Mouse (Mus musculus) liver, postnatal 0 days (tissue): ENCODE results near the gene C1qc. TPM values are rescaled to one million over a fixed set of nuclear protein-coding genes. Genes with fewer than 3 reads are reported as not detected.

ENCODE experiments used
- ATAC-seq: fragments of 200-750 bp; cut with Nextera tagmentation; 2 replicates; pipeline ENCODE4 v1.8.0; 2017; ENCODE audit warnings: mild to moderate bottlenecking, moderate library complexity
- DNase-seq: peaks from one replicate; pipeline ENCODE4 v3.0.0-alpha.2; 2016
- H3K27ac ChIP-seq: fragments of 300-500 bp; sonication (generic); 2 replicates; pipeline ENCODE4 v1.5.1; 2014; ENCODE audit warnings: antibody characterized with exemption, moderate library complexity, mild to moderate bottlenecking, low read depth
- H3K27me3 ChIP-seq: fragments of 300-500 bp; sonication (generic); 2 replicates; pipeline ENCODE4 v1.6.1; 2014; ENCODE audit warnings: low read length, control low read depth, mixed read lengths; ENCODE audit not compliant: insufficient read depth
- H3K36me3 ChIP-seq: fragments of 300-500 bp; sonication (generic); replicated peaks from 2 replicates; pipeline ENCODE4 v1.6.1; 2014; ENCODE audit warnings: mild to moderate bottlenecking, control low read depth, low read length, moderate library complexity, mixed read lengths; ENCODE audit not compliant: insufficient read depth
- H3K4me1 ChIP-seq: fragments of 300-500 bp; sonication (generic); 2 replicates; pipeline ENCODE4 v1.6.1; 2014; ENCODE audit warnings: antibody characterized with exemption, mild to moderate bottlenecking, control low read depth; ENCODE audit not compliant: insufficient read depth
- H3K4me2 ChIP-seq: fragments of 300-500 bp; sonication (generic); 2 replicates; pipeline ENCODE4 v1.6.1; 2014; ENCODE audit warnings: low read depth, mild to moderate bottlenecking, low read length, moderate library complexity, mixed read lengths
- H3K4me3 ChIP-seq: fragments of 300-500 bp; sonication (generic); 2 replicates; pipeline ENCODE4 v1.5.1; 2014; ENCODE audit warnings: low read depth, low read length
- H3K9ac ChIP-seq: fragments of 300-500 bp; sonication (generic); replicated peaks from 2 replicates; pipeline ENCODE4 v1.6.1; 2014; ENCODE audit warnings: mild to moderate bottlenecking, moderate library complexity
- H3K9me3 ChIP-seq: fragments of 300-500 bp; sonication (generic); 2 replicates; pipeline ENCODE4 v1.6.1; 2016; ENCODE audit warnings: mild to moderate bottlenecking, control low read depth, low read length, mixed read lengths
- CTCF ChIP-seq: sonication (generic); IDR thresholded peaks from 2 replicates; pipeline ENCODE4 v1.5.1; 2016; ENCODE audit warnings: antibody characterized with exemption, low read depth
- EP300 ChIP-seq: IDR thresholded peaks from 2 replicates; pipeline ENCODE4 v1.6.1; 2016; ENCODE audit warnings: antibody characterized with exemption, low read depth, mild to moderate bottlenecking
- WGBS: fragments of 180-500 bp; shearing (Covaris S2); extraction: QIAGEN DNeasy Blood & Tissue Kit; methylation state at CpG from one replicate; pipeline ENCODE4 v1.1.7; 2014; ENCODE audit not compliant: insufficient replicate concordance; 5-methylcytosine and 5-hydroxymethylcytosine counted together
- polyA plus RNA-seq: library from polyadenylated mRNA; unstranded; fragments of >200 nt; fragmentation: Nextera tagmentation; extraction: Ambion mirVana; gene quantifications from 2 replicates; pipeline ENCODE4 v1.2.1, GENCODE M21; 2015

Gene C1qc
- polyA plus RNA-seq, 1 experiment from 2014 or later, result 122 TPM

DNA sequence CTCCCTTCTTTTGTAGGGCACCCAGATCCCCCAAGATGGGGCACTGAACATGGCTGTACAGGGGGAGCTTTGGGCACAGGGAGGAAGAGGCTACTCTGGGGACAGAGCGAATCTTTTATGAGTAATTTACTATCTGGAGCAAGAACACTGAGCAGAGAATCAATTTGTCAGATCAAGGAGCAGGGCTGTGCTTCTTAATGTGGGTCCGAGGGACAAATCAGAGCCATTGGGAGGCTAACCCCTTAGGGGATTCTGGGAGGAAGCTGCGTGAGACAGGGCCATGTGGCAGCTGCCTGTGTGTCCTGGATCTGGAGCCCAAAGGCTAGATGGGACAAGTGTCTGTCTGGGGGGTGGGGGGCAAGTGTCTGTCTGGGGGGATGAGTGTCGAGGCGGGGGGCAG, 27.3 kb downstream of the C1qc start:
- TF ChIP-seq EP300 (no peak), CTCF (no peak)
- Histone ChIP-seq H3K4me2 (no peak overlapping the region), H3K36me3 (no peaks in the 10 kb centered on the region), H3K4me3 (no peak overlapping the region), H3K9me3 (no peaks in the 10 kb centered on the region), H3K27me3 (peaks cover 14% of the 10 kb centered on the region; the same call in 1 of the 2 replicates), H3K27ac (no peak overlapping the region), H3K9ac (no peak overlapping the region), H3K4me1 (no peaks in the 10 kb centered on the region)
- ATAC-seq (no peak), DNase-seq (no peak)
- 67% methylated on average over 5 of the region's 5 CpGs for WGBS

DNA sequence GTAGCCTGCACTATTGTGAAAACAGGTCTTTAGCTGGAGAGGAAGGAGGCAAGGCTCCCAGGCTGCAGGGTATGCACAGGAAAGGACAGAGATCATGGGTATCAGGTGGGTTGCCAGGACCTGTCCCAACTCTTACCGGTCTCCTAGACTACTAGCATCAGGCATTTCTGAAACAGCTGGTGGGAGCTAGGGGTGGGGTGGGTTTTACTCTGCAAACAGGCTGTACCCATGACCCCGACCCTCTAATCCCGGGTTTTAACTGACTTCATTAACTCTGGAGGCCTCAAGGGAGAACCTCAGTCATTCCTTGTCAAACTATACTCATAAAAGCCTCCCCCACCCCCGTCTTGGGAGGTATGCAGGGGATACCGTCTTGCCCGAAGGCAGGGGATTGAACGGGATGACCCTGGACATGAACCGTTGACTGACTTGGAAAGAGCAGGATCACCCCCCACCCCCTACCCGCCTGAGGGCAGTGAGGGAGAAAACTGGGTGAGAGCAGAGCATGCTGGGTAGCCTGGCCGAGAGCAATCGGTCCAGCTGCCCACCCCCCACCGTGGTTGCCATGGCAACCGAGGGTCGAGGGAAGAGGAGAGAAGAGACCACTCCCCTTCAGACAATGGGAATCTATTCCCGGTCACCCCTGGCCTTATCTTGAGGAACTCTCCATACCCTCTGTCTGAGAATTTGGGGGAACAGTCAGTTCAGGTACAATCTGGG, 28.0 kb downstream of the C1qc start:
- Histone ChIP-seq H3K36me3 (no peaks in the 10 kb centered on the region), H3K4me1 (no peaks in the 10 kb centered on the region), H3K9me3 (no peaks in the 10 kb centered on the region), H3K4me2 (no peak overlapping the region), H3K27ac (no peak overlapping the region), H3K9ac (no peak overlapping the region), H3K4me3 (no peak overlapping the region), H3K27me3 (peaks cover 14% of the 10 kb centered on the region; the same call in 1 of the 2 replicates)
- no peak for ATAC-seq
- TF ChIP-seq EP300 (no peak), CTCF (no peak)
- WGBS, result 28% methylated on average over 15 of the region's 15 CpGs
- no peak for DNase-seq

DNA sequence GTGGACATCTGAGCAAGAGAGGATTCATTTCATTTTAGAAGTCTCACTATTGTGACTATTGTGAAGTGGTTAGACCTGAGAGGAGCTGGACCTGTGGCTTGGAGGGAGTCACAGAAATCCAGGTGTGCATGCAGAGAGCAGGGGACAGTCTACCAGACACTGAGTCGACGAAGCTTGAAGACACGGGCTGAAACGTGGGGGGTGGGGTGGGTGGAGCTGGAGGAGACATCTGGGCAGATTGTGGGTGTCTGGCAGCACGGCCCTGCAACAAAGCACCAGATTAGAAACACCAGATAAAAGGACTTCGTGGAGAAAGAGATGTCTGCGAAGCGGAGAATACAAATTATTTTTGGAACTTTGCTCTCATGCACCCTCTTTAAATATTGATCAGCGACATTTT, 29.3 kb downstream of the C1qc start:
- no peak for TF ChIP-seq CTCF
- no peak for TF ChIP-seq EP300
- H3K27me3 ChIP-seq, result peaks cover 14% of the 10 kb centered on the region; the same call in 1 of the 2 replicates
- no peak overlapping the region for H3K9ac ChIP-seq
- no peaks in the 10 kb centered on the region for H3K9me3 ChIP-seq
- no peak overlapping the region for H3K27ac ChIP-seq
- H3K4me1 ChIP-seq, result no peaks in the 10 kb centered on the region
- ATAC-seq (no peak), DNase-seq (no peak)
- WGBS, result 37% methylated on average over 9 of the region's 9 CpGs
- no peaks in the 10 kb centered on the region for H3K36me3 ChIP-seq
- H3K4me2 ChIP-seq, result no peak overlapping the region
- H3K4me3 ChIP-seq, result no peak overlapping the region

DNA sequence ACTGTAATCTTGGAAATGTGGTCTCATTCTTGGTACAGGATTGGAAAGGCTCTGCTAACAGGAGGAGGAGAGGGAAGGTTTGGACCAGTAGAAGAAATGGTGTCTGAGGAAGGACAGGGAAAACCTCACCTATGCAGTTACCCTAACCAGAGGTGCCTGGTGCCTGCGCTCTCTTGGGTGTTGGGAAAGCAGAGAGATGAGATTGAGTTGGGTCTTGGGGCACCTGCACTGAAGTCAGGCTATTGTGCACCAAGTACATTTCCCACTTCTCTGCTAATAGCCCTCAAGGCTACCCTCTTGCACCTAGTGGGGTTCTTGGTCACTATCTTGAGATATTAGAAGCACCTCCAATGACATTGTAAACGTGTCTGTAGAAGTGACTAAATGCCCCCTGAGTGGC, 30.5 kb downstream of the C1qc start:
- no peak overlapping the region for H3K4me2 ChIP-seq
- H3K9ac ChIP-seq, result no peak overlapping the region
- no peaks in the 10 kb centered on the region for H3K36me3 ChIP-seq
- peaks cover 14% of the 10 kb centered on the region; the same call in 1 of the 2 replicates for H3K27me3 ChIP-seq
- no peak overlapping the region for H3K27ac ChIP-seq
- H3K4me3 ChIP-seq, result no peak overlapping the region
- no peak for DNase-seq
- H3K9me3 ChIP-seq, result no peaks in the 10 kb centered on the region
- H3K4me1 ChIP-seq, result no peaks in the 10 kb centered on the region
- no peak for ATAC-seq
- TF ChIP-seq CTCF, result no peak
- TF ChIP-seq EP300, result no peak
- WGBS, result 70% methylated on average over 2 of the region's 2 CpGs

DNA sequence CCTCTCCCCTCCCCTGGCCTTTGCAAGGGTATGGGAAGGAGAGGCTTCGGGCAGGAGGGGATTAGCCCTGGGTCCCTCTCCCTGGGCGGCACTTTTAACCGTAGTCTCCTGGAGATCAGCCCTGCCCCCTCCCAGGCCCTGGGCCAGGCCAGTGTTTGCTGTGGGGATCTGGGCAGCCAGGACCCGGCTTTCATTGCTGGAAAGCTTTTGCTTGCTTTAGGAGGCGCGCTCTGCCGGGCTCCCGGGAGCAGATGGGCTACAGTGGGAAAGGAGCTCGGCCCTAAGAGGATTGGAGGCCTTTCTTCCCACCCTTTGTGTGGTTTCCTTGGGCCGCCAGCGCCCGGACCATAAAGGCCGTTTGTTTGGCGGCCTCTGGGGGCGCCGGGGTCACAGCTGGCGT, 31.1 kb downstream of the C1qc start:
- Histone ChIP-seq H3K9ac (no peak overlapping the region), H3K36me3 (no peaks in the 10 kb centered on the region), H3K9me3 (no peaks in the 10 kb centered on the region), H3K4me3 (no peak overlapping the region), H3K4me1 (no peaks in the 10 kb centered on the region), H3K27me3 (peaks cover 14% of the 10 kb centered on the region; the same call in 1 of the 2 replicates), H3K27ac (no peak overlapping the region), H3K4me2 (no peak overlapping the region)
- no peak for TF ChIP-seq CTCF
- TF ChIP-seq EP300, result no peak
- ATAC-seq (no peak), DNase-seq (no peak)
- WGBS, result 18% methylated on average over 16 of the region's 17 CpGs

DNA sequence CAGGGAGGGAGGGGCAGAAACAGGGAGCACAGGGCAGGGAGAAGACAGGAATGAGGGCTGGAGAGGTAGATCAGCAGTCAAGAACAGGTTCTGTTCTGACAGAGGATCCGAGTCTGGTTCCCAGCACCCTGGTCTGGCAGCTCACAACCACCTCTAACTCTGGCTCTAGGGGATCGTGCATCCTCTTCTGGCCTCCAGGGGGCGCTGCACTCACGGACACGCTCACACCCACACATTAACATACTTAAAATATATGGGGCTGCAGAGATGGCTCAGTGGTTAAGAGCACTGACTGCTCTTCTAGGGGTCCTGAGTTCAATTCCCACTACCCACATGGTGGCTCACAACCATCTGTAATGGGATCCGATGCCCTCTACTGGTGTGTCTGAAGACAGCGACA, 32.8 kb downstream of the C1qc start:
- H3K4me2 ChIP-seq, result no peak overlapping the region
- ATAC-seq (no peak), DNase-seq (no peak)
- TF ChIP-seq EP300 (no peak), CTCF (peak; percentile 55)
- H3K27me3 ChIP-seq, result peaks cover 10% of the 10 kb centered on the region; the same call in 1 of the 2 replicates
- 68% methylated on average over 7 of the region's 7 CpGs for WGBS
- no peak overlapping the region for H3K4me3 ChIP-seq
- no peaks in the 10 kb centered on the region for H3K9me3 ChIP-seq
- no peaks in the 10 kb centered on the region for H3K36me3 ChIP-seq
- no peak overlapping the region for H3K27ac ChIP-seq
- H3K9ac ChIP-seq, result no peak overlapping the region
- no peaks in the 10 kb centered on the region for H3K4me1 ChIP-seq

DNA sequence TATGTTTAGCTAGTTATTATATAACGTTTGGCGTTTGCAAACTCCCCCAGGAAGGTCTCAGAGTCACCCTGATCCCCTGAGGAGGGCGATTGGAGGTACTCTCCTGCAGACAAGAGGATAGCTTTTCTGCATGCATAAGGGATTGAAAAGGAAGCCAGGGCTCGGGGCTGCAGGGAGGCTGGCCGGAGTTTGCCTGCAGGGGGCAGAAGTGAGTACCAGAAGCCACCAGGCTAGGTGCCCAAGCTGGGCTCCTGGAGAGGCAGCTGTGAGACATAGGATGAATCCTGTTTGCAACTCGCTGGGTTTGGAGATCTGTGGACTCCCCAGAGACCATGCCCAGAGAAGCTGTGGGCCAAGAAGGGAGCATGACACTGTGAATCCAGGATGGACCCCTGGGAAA, 37.8 kb downstream of the C1qc start:
- ATAC-seq, result no peak
- Histone ChIP-seq H3K36me3 (no peaks in the 10 kb centered on the region), H3K27ac (no peak overlapping the region), H3K4me2 (no peak overlapping the region), H3K4me3 (no peak overlapping the region), H3K27me3 (no peaks in the 10 kb centered on the region), H3K9me3 (no peaks in the 10 kb centered on the region), H3K9ac (no peak overlapping the region), H3K4me1 (no peaks in the 10 kb centered on the region)
- WGBS, result 29% methylated on average over 6 of the region's 6 CpGs
- no peak for DNase-seq
- TF ChIP-seq CTCF, result peak; percentile 37
- no peak for TF ChIP-seq EP300
